Mouse (Mus musculus): Measurements from ENCODE around the gene Serbp1. TPM values are rescaled to one million over a fixed set of nuclear protein-coding genes. Genes with fewer than 3 reads are reported as not detected.
"Not testable (repeated sequence)": the region's sequence is repeated elsewhere in the genome, so short reads cannot be mapped to it uniquely, and the experiment has no call there.

Gene Serbp1
- polyA plus RNA-seq, 1 experiment: 541 TPM

GRCm38 (mm10) chr6:67217846-67218245, 20.1 kb upstream of the Serbp1 start:
- H3K27me3 ChIP-seq (ENCODE audit: control insufficient read depth, insufficient read depth, insufficient read length): no peaks in the 10 kb centered on the region
- no peak overlapping the region for H3ac ChIP-seq (ENCODE audit: control insufficient read depth, insufficient read length, low read depth)
- TF ChIP-seq MAX (IDR thresholded peaks at IDR 0.05) (no peak), CTCF (IDR thresholded peaks at IDR 0.05; ENCODE audit: control insufficient read depth, insufficient read depth, insufficient read length) (no peak), MYOD1 (IDR thresholded peaks at IDR 0.05; ENCODE audit: control insufficient read depth, insufficient read length, low read depth) (no peak), CEBPB (IDR thresholded peaks at IDR 0.05; ENCODE audit: low read depth) (no peak), MYOG (IDR thresholded peaks at IDR 0.05; ENCODE audit: control insufficient read depth, extremely low read depth, insufficient read length) (no peak), USF1 (IDR thresholded peaks at IDR 0.05; ENCODE audit: low read depth) (no peak), FOSL1 (IDR thresholded peaks at IDR 0.05; ENCODE audit: insufficient read depth, low read length, poor library complexity, severe bottlenecking) (no peak)
- H3K79me2 ChIP-seq (ENCODE audit: control insufficient read depth, insufficient read depth): no peaks in the 10 kb centered on the region
- no peak overlapping the region for H3K4me3 ChIP-seq (ENCODE audit: insufficient read depth, poor library complexity, severe bottlenecking)
- no peaks in the 10 kb centered on the region for H3K79me3 ChIP-seq (ENCODE audit: low read depth)
- no peaks in the 10 kb centered on the region for H3K36me3 ChIP-seq (ENCODE audit: control insufficient read depth, insufficient read depth)

- no peak overlapping the region for H3K4me3 ChIP-seq (ENCODE audit: insufficient read depth, poor library complexity, severe bottlenecking)
- no peak for TF ChIP-seq MAX (IDR thresholded peaks at IDR 0.05)
- TF ChIP-seq MYOD1 (IDR thresholded peaks at IDR 0.05; ENCODE audit: control insufficient read depth, insufficient read length, low read depth): no peak
- no peak for TF ChIP-seq USF1 (IDR thresholded peaks at IDR 0.05; ENCODE audit: low read depth)
- TF ChIP-seq FOSL1 (IDR thresholded peaks at IDR 0.05; ENCODE audit: insufficient read depth, low read length, poor library complexity, severe bottlenecking): no peak
- no peak for TF ChIP-seq CEBPB (IDR thresholded peaks at IDR 0.05; ENCODE audit: low read depth)
- no peak for TF ChIP-seq CTCF (IDR thresholded peaks at IDR 0.05; ENCODE audit: control insufficient read depth, insufficient read depth, insufficient read length)
- no peak for TF ChIP-seq MYOG (IDR thresholded peaks at IDR 0.05; ENCODE audit: control insufficient read depth, extremely low read depth, insufficient read length)
- H3K27me3 ChIP-seq (ENCODE audit: control insufficient read depth, insufficient read depth, insufficient read length): no peaks in the 10 kb centered on the region
- H3K79me2 ChIP-seq (ENCODE audit: control insufficient read depth, insufficient read depth): no peaks in the 10 kb centered on the region
- H3K79me3 ChIP-seq (ENCODE audit: low read depth): no peaks in the 10 kb centered on the region
- no peaks in the 10 kb centered on the region for H3K36me3 ChIP-seq (ENCODE audit: control insufficient read depth, insufficient read depth)
- no peak overlapping the region for H3ac ChIP-seq (ENCODE audit: control insufficient read depth, insufficient read length, low read depth)
Measured at GRCm38 (mm10) chr6:67218566-67218965, 19.4 kb upstream of the Serbp1 start.

- H3ac ChIP-seq (ENCODE audit: control insufficient read depth, insufficient read length, low read depth); H3K4me3 ChIP-seq (ENCODE audit: insufficient read depth, poor library complexity, severe bottlenecking); H3K27me3 ChIP-seq (ENCODE audit: control insufficient read depth, insufficient read depth, insufficient read length); H3K36me3 ChIP-seq (ENCODE audit: control insufficient read depth, insufficient read depth); H3K79me2 ChIP-seq (ENCODE audit: control insufficient read depth, insufficient read depth); H3K79me3 ChIP-seq (ENCODE audit: low read depth): not testable (repeated sequence)
Measured at GRCm38 (mm10) chr6:67219931-67220330, 18.0 kb upstream of the Serbp1 start.

GRCm38 (mm10) chr6:67220731-67221130, 17.2 kb upstream of the Serbp1 start:
- TF ChIP-seq MAX (IDR thresholded peaks at IDR 0.05) (no peak), MYOG (IDR thresholded peaks at IDR 0.05; ENCODE audit: control insufficient read depth, extremely low read depth, insufficient read length) (no peak), MYOD1 (IDR thresholded peaks at IDR 0.05; ENCODE audit: control insufficient read depth, insufficient read length, low read depth) (no peak), FOSL1 (IDR thresholded peaks at IDR 0.05; ENCODE audit: insufficient read depth, low read length, poor library complexity, severe bottlenecking) (no peak), CTCF (IDR thresholded peaks at IDR 0.05; ENCODE audit: control insufficient read depth, insufficient read depth, insufficient read length) (no peak), CEBPB (IDR thresholded peaks at IDR 0.05; ENCODE audit: low read depth) (no peak), USF1 (IDR thresholded peaks at IDR 0.05; ENCODE audit: low read depth) (no peak)
- Histone ChIP-seq H3K79me2 (ENCODE audit: control insufficient read depth, insufficient read depth) (no peaks in the 10 kb centered on the region), H3K79me3 (ENCODE audit: low read depth) (no peaks in the 10 kb centered on the region), H3K4me3 (ENCODE audit: insufficient read depth, poor library complexity, severe bottlenecking) (no peak overlapping the region), H3K36me3 (ENCODE audit: control insufficient read depth, insufficient read depth) (no peaks in the 10 kb centered on the region), H3K27me3 (ENCODE audit: control insufficient read depth, insufficient read depth, insufficient read length) (no peaks in the 10 kb centered on the region), H3ac (ENCODE audit: control insufficient read depth, insufficient read length, low read depth) (no peak overlapping the region)

GRCm38 (mm10) chr6:67223082-67223481, 14.9 kb upstream of the Serbp1 start:
- Histone ChIP-seq H3ac (ENCODE audit: control insufficient read depth, insufficient read length, low read depth) (no peak overlapping the region), H3K79me2 (ENCODE audit: control insufficient read depth, insufficient read depth) (no peaks in the 10 kb centered on the region), H3K4me3 (ENCODE audit: insufficient read depth, poor library complexity, severe bottlenecking) (no peak overlapping the region), H3K36me3 (ENCODE audit: control insufficient read depth, insufficient read depth) (no peaks in the 10 kb centered on the region), H3K27me3 (ENCODE audit: control insufficient read depth, insufficient read depth, insufficient read length) (no peaks in the 10 kb centered on the region), H3K79me3 (ENCODE audit: low read depth) (no peaks in the 10 kb centered on the region)
- TF ChIP-seq USF1 (IDR thresholded peaks at IDR 0.05; ENCODE audit: low read depth) (no peak), CEBPB (IDR thresholded peaks at IDR 0.05; ENCODE audit: low read depth) (no peak)

- Histone ChIP-seq H3K4me3 (ENCODE audit: insufficient read depth, poor library complexity, severe bottlenecking) (no peak overlapping the region), H3K79me2 (ENCODE audit: control insufficient read depth, insufficient read depth) (no peaks in the 10 kb centered on the region), H3ac (ENCODE audit: control insufficient read depth, insufficient read length, low read depth) (no peak overlapping the region), H3K27me3 (ENCODE audit: control insufficient read depth, insufficient read depth, insufficient read length) (no peaks in the 10 kb centered on the region), H3K36me3 (ENCODE audit: control insufficient read depth, insufficient read depth) (no peaks in the 10 kb centered on the region), H3K79me3 (ENCODE audit: low read depth) (no peaks in the 10 kb centered on the region)
- no peak for TF ChIP-seq CTCF (IDR thresholded peaks at IDR 0.05; ENCODE audit: control insufficient read depth, insufficient read depth, insufficient read length)
- TF ChIP-seq CEBPB (IDR thresholded peaks at IDR 0.05; ENCODE audit: low read depth): no peak
- TF ChIP-seq MYOG (IDR thresholded peaks at IDR 0.05; ENCODE audit: control insufficient read depth, extremely low read depth, insufficient read length): no peak
- TF ChIP-seq MYOD1 (IDR thresholded peaks at IDR 0.05; ENCODE audit: control insufficient read depth, insufficient read length, low read depth): no peak
- no peak for TF ChIP-seq USF1 (IDR thresholded peaks at IDR 0.05; ENCODE audit: low read depth)
- TF ChIP-seq FOSL1 (IDR thresholded peaks at IDR 0.05; ENCODE audit: insufficient read depth, low read length, poor library complexity, severe bottlenecking): no peak
- no peak for TF ChIP-seq MAX (IDR thresholded peaks at IDR 0.05)
Measured at GRCm38 (mm10) chr6:67223499-67223898, 14.5 kb upstream of the Serbp1 start.
